Mouse (Mus musculus): ENCODE measurements at regions not wholly inside any gene's neighbourhood (a gene's known extent, or its start where the extent isn't known, plus 50 kb on each side); places are given as distances from the start of the nearest gene placed in this dataset.

DNA sequence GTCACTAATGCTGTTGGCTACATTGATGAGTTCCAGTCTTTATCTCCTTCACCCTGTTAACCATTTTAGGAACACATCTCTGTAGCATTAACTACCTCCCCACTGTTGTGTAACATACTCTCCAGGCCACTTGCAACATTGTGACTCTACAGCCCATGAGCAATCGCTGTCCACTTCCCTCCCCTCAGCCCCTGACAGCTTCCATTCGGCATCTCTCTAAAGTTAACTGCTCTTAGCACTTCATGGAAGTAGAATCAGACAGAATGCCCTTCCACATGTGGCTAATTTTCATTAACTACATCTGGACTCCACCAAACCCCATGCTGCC, 208.3 kb downstream of the Bcl2l11 start:
- no peak for DNase-seq (ENCODE audit: low spot score in 2 of 2)

DNA sequence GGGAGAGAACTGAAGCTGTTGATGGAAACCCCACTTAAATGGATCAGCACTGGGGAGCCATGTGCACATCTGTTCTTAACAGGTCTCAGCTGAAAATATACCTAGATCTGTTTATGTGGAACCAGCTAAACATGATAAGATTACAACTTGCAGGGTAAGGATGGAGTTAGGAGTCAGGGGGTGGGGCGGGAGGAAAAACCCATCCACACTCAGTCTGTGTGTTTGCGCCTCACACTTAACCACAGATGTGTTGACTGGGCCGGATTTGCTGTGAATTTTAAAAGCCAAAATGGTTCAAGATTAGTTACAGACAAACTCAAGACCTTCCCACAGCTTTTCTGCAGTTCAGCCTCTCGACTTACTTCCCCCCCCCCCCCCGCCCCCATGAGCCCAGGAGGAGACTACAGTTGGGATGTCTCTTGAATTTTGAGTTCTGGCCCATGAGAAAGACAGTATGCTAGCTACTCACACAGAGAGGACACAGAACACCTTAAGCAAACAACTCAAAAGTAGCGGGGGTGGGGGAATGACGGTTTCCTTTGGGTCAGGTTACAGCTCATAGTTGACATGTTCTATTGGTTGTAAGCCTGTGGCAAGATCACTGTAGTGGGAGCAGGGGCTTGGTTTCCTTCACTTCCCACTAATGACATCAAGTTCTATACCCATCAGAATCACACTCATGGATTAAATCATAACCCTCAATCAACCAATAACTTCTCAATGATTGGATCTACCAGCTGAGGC, 209.1 kb downstream of the Bcl2l11 start:
- DNase-seq (ENCODE audit: low spot score in 2 of 2): no peak

DNA sequence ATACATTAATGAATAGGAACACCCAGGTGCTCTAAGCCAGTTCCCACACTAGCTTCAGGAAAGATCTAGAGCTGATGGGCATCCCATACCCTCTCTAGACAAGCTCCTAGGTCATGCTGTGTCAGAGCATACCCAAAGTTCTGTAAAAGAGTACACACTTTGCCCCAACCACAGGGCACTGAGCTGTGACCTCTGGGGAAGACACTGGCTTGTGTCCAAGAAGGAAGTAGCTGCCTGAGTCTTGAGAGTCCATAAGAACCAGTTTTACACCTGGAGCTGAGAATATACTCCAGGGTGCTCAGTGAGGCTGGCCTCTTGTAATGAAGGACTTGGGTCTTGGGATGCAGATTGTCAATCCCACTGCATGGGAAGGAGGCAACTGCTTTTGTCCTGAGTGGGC, 211.4 kb downstream of the Bcl2l11 start:
- DNase-seq (ENCODE audit: low spot score in 2 of 2): no peak

DNA sequence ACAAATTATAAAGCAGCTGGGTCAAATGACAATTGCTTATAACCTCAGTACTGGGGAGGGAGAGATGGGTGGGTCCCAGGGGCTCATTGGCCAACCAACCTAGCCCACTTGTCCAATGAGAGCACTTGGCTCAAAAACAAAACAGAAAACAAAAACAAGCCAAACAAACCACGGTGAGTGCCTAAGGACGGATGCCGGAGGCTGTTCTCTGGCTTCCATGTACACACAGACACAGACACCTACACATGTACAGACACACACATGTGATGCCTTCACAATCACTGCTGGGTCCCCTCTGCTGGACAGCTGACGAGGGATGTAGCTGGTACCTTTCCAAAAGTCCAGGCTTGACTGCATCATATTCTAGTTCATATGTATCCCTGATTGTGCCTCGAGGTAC, 212.0 kb downstream of the Bcl2l11 start:
- no peak for DNase-seq (ENCODE audit: low spot score in 2 of 2)

DNA sequence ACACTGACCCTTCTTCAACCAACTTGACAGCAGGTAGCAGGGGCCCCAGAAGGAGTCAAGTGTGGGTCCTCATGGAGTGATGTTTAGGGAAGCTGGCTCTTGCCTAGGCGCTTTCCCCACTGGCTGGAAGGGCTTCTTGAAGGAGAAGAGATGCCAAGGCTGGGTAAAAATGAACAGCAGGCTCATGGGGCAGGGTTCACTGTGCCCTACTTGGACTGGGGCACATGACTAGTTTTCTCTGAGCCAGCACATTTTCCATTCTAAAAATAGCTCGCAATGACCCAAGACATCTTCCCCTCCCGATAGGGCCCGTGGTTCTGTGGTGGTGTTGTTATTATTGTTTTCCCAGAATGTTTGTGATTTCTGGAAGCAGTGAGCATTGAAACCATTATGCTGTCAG, 212.6 kb downstream of the Bcl2l11 start:
- DNase-seq (ENCODE audit: low spot score in 2 of 2): no peak

DNA sequence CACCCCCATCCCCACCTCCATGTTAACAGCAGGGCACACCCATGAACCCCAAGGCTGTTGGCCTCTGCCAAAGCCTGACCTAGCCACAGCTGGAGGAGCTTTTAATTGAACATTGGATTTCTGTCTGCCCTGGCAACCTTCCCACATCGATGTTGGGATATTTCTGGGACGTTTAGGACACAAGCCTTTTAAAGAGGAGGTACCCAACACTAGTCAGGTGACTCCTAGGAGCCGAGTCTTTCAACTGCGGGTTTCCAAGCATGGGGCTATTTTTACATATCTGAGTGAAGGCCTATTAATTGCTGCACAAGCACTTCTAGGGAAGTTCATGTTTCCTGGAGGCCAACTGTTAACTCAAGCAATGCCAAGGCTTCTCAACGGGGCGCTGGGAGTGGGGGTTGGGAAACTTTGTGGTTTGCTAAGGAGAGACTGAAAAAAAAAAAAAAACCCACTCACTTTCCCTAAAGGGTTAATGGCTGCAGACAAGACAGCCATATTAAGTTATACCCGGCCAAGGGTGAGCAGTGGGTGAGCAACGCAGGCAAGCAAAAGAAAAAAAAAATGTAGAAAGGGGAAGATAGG, 213.3 kb downstream of the Bcl2l11 start:
- no peak for DNase-seq (ENCODE audit: low spot score in 2 of 2)

DNA sequence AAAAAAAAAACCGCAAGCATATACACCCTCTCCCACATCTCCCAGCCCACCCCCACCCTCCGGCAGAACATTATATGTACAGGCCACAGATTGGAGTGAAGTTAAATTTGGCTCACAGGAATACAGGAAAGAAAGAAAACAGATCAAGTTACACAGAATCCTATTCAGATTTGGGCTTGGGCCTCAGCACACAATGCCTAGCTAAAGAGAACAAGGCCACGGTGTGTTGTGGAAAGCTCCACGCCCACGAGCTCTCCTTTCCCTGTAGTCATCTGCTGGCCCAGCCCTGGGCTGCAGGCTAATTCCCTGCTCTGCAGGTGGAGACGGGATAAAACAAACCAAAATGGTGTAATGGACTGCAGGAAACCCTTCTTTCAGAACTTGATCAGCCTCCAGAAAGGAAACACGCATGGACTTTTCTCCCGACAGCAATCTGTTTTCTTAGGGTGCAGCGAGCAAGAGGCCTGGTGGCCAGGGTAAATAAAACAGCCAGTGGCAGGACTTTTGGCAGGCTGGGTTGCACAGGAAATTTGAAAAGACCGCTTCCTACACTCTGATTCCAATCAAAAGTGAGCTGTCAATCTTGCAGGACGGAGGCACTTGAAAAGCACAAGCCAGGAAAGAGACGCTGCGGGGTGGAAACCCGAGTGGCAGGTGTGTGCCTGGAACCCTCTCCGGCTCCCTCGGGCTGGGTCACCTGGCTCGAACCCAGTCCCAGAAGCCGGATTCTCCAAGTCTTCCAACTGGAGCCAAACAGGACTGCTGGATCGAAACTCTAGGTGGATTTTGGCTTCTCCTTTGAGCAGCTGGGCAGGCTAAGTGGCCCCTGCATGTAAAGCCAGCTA, 214.0 kb downstream of the Bcl2l11 start:
- DNase-seq (ENCODE audit: low spot score in 2 of 2): no peak

DNA sequence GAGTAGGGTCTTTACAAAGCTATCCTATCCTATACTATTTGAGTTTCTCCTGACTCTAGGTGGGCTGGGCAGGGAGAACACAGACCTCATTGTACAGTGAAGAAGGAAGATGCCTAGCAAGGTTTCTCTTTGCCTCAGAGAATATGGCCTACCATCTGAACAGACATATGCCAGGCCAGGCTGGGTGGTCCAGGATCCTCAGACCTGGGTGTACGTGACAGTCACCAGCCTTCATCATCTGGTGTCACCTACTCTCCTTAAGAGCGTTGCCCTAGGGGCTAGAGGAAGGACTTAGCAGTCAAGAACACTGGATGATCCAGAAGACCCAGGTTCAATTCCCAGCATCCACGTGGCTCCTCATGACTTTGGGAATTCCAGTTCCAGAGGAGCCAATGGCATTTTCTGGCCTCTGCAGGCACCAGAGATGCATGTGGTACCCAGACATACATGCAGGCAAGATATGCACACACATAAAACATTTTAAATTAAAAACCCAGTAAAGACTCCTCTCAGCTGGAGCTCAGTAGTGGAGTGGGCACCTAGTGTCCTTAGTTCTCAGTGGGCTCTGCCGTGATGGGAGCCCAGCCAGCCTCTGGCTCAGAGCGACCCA, 214.9 kb downstream of the Bcl2l11 start:
- no peak for DNase-seq (ENCODE audit: low spot score in 2 of 2)

DNA sequence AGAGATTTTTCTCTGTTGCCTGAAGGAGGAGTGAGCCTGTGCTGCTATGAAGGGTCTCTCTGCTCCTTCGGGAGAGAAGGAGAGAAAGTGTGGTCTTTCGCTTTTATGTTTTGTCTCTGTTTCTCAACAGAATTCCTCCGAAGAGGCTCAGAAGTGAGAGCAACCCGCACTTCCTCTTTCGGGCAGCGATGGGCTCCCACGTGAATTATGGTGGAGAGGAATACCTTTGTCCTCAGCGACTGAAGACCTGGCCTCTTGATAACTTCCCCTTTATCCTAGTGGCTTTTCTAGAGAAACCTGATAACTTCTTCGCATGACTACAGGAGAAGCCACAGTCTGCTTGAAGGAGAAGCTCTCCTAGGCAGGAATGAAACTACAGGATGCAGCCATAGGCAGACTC, 216.4 kb downstream of the Bcl2l11 start:
- DNase-seq (ENCODE audit: low spot score in 2 of 2): no peak

DNA sequence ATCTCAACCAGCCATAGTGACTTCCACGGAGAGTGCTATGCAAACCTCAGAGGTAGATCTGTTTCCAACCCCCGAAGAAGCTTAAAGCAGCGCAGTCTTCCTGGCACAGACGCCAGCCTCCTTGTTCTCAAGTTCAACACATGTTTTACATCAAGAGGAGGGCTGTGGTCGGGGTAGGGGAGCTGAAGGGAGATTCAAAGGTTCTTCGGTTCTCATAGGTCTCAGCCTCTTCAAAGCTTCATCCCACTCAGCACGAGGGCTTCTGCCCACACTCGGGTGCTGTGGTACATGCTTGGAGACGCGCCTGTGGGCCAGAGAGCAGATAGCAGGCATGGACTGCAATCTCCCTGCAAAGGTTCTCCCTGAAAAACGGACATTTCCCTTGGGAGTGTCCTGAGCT, 219.7 kb downstream of the Bcl2l11 start:
- DNase-seq (ENCODE audit: low spot score in 2 of 2): no peak

DNA sequence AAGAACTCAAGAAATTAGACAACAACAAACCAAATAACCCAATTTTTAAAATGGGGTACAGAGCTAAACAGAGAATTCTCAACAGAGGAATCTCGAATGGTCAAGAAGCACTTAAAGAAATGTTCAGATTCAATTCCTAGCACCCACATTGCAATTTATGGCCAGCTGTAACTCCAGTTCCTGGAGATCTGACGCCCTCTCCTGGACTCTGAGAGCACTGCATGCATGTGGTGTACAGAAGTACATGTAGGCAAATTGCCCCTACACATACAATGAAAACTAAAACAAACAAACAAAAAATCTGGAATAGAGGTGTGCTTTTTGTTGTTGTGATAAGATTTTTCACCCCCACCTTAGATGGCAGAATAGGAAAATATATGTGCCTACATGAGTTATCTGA, 222.7 kb downstream of the Bcl2l11 start:
- DNase-seq (ENCODE audit: low spot score in 2 of 2): no peak

DNA sequence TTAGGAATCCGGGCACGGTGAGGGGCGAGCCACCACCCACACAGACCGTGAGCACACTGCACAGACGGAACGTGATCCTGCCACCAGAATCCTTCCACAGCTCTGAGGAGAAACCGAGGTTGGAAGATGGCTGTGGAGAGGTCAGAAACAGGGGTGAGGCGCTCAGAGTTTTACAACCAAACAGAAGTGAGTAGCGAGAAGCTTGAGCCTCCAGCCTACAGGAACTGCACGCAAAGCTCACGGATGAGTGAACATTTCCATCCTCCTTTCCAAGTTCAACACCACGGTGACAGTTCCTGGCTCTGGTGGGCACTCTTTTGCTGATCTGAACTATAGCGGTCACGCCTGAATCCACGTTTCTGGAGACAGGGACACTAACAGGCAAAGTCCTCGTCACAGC, 225.6 kb downstream of the Bcl2l11 start:
- no peak for DNase-seq (ENCODE audit: low spot score in 2 of 2)

DNA sequence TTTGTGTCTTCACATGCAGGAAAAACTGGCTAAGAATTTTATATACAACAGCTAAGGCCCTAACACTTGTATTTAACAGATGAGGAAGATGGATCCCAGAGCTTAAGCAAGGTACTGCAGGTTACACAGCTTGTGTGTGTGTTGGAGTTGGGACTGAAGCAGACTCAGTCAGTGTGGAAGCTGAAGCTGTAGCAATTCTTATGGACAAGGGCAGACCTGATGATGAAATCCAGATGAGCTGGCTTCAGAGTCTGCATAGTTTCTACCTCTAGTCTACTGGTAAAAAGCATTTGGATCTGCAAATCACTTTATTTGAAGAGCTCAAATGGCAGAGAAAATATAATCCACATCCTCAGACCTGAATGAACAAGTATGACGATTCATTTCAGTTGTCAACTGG, 226.7 kb downstream of the Bcl2l11 start:
- no peak for DNase-seq (ENCODE audit: low spot score in 2 of 2)

DNA sequence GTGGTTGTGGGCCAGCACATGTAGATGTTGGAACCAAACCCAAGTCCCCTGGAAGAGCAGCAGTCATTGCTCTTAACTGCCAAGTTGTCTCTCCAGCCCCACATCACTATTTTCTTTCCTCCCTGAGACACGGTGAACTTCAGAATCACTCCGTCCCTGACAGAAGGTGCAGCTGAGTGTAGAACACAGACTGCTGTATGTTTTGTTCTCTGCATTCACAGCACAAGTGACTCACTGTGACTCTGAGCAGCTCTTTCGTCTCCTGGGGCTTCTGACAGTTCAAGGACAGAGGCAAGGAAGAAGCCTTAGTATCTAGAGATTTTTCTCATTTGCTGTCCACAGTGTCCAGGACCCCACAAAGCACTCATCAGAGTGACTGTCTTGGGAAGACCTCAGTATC, 227.6 kb downstream of the Bcl2l11 start:
- DNase-seq (ENCODE audit: low spot score in 2 of 2): no peak

DNA sequence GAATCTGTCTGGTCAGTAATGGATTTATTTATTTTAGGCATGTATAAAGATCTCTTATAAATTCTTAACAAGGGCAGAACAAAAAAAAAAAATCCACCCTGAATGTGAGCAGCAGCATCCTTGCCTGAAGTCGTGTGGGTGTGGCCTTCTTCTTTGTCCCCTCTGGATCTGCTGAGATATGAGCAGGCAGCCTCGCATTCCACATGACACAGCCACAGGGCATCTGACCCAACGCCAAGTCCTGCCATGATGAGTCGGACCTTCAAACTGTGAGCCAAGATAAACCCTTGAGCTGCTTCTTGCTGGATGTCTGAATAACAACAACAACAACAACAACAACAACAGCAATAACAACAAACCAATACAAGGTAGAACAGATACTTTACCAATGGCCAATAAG, 230.5 kb downstream of the Bcl2l11 start:
- DNase-seq (ENCODE audit: low spot score in 2 of 2): no peak

DNA sequence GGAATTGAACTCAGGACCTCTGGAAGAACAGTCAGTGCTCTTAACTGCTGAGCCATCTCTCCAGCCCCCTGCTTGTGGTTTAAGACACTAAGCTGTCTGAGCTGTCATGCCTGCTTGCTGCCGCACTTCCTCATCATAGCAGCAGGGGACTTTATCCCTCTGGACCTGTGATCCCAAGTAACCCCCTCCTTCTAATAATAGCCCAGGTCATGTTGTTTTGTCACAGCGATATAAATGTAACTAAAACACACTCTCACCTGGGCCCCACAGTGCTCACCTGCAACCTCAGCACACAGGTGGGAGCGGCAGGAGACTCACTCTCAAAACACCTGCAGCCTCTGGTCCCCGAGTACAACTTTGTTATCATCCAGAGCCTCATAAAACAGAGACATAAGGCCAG, 231.9 kb upstream of the Spdye4c start:
- DNase-seq (ENCODE audit: low spot score in 2 of 2): no peak

DNA sequence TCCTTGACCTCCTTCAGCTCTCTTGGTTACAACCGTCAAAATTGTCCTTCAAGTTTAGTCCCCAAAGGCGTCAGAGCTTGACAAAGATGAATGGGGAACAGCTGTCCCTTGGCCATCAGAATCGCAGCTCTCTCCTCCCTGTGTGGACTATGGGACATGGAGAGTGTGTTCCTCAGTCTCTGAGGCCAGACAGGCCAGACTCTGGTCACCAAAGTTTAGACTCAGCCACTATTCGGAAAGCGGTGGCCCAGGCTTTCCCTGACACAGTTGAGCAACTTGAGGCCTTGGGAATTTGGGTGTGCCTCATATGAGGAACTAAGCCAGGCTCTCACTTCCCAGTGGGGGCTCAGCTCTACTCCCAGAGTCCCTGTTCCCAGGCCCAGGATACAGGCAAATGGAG, 230.5 kb upstream of the Spdye4c start:
- no peak for DNase-seq (ENCODE audit: low spot score in 2 of 2)

DNA sequence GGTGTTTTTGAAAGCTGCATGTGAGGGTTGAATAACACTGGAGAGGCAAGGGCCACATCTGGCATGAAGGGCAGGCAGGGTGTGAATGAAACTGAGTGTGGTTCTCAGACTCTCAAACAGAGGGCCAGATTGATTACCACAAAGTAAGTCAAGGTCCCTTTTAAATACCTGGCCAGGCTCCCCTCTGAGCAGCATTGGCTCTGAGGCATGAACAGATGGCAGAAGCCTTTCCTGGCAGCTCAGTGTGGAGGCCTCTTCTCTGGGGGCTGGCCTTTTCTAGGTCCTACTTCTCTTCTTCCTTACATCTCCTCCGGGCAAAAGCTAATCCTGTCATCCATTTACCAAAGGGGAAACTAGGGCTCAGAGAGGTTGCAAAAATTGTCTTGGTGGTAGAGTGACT, 229.6 kb upstream of the Spdye4c start:
- no peak for DNase-seq (ENCODE audit: low spot score in 2 of 2)

DNA sequence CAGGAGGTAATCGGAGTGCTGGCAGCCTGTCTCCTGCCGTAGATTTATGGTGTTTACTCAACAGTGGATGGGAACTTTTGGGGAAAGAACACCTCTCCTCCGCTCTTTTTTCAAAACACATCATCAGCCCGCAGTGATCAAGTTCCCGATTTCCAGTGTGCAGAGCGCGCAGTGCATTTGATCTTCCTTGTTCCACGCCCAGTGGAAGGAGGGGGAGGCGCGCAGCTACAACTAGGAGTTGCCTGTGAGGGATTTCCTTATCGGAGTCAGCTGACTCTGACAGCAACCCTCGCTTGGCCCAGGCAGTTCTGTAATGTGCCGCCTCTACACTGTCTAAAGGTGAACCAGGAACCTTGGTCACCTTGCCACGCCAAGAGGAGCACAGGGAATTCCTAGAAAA, 226.8 kb upstream of the Spdye4c start:
- DNase-seq (ENCODE audit: low spot score in 2 of 2): no peak

DNA sequence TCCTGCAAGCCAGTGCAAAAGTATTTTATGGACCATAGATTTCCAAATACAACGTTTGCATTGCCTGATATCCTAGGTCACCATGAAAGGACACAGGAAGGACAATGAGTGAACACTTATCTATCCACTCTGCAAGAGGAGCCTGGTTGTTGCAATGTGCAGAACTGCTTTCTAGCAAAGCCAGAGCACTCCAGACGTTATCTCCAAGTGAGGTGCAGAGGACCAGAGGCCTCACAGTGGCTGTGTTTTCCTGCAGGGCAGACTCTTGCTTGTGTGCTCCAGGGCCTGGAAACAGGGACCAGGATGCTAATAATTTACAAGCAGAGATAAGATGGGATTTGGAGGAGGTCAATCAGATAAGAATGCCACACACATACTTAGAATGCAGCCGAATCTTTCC, 226.0 kb upstream of the Spdye4c start:
- DNase-seq (ENCODE audit: low spot score in 2 of 2): no peak

DNA sequence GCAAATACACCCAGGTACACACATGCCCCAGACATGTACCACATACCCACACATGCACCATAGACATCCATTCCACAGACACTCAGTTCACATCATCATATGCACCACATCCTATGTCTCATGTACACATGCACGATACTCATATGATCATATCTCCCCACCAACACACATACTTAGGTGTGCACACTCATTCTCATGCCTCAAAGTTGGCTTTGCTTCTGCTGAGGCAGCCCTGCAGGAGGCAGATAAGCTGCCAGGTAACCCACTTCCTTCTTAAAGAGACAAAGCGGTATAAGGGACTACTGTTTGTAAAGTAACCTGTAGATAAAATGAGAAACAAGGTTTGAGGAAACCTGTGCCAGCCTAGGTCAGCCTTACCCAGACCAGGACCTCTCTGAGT, 225.2 kb upstream of the Spdye4c start:
- DNase-seq (ENCODE audit: low spot score in 2 of 2): no peak

Measured in layer of hippocampus, adult 8-10 months (tissue).